Mouse (Mus musculus): ENCODE measurements around the gene Spcs3. TPM values are rescaled to one million over a fixed set of nuclear protein-coding genes. Genes with fewer than 3 reads are reported as not detected.
A peak's percentile ranks its signal among the peaks of the same experiment; 100 is the strongest.

Gene Spcs3
- polyA plus RNA-seq, 1 experiment from 2014 or later = 94.0 TPM

- H3K27ac ChIP-seq = no peak overlapping the region
- no peak for TF ChIP-seq CTCF (IDR thresholded peaks at IDR 0.05; ENCODE audit: low read depth)
- ATAC-seq (replicated peaks; ENCODE audit: low FRiP score, low read depth) = no peak
- H3K36me3 ChIP-seq (ENCODE audit: insufficient read depth, low read length) = no peaks in the 10 kb centered on the region
- no peak overlapping the region for H3K9ac ChIP-seq (ENCODE audit: low read depth, low read length)
- no peak overlapping the region for H3K4me3 ChIP-seq (replicated peaks; ENCODE audit: low read depth, low read length)
- H3K4me2 ChIP-seq (ENCODE audit: low read length) = no peak overlapping the region
- no peaks in the 10 kb centered on the region for H3K27me3 ChIP-seq (ENCODE audit: insufficient read depth, low read length)
- 52% methylated on average over 7 of the region's 7 CpGs for WGBS
- H3K9me3 ChIP-seq (replicated peaks; ENCODE audit: low read length) = no peaks in the 10 kb centered on the region
- H3K4me1 ChIP-seq (replicated peaks; ENCODE audit: insufficient read depth, low read length) = no peaks in the 10 kb centered on the region
- no peak for DNase-seq (ENCODE audit: low spot score)
These were observed 26.7 kb downstream of the Spcs3 start for GRCm38 (mm10) chr8:54503104-54503503.

- no peak for DNase-seq (ENCODE audit: low spot score)
- H3K4me3 ChIP-seq (replicated peaks; ENCODE audit: low read depth, low read length) = no peak overlapping the region
- H3K4me1 ChIP-seq (replicated peaks; ENCODE audit: insufficient read depth, low read length) = no peaks in the 10 kb centered on the region
- H3K36me3 ChIP-seq (ENCODE audit: insufficient read depth, low read length) = no peaks in the 10 kb centered on the region
- no peak for TF ChIP-seq CTCF (IDR thresholded peaks at IDR 0.05; ENCODE audit: low read depth)
- no peak for ATAC-seq (replicated peaks; ENCODE audit: low FRiP score, low read depth)
- no peaks in the 10 kb centered on the region for H3K27me3 ChIP-seq (ENCODE audit: insufficient read depth, low read length)
- H3K9me3 ChIP-seq (replicated peaks; ENCODE audit: low read length) = no peaks in the 10 kb centered on the region
- no peak overlapping the region for H3K9ac ChIP-seq (ENCODE audit: low read depth, low read length)
- H3K27ac ChIP-seq = no peak overlapping the region
- no peak overlapping the region for H3K4me2 ChIP-seq (ENCODE audit: low read length)
- WGBS = 27% methylated on average over 3 of the region's 3 CpGs
These were observed 35.9 kb downstream of the Spcs3 start for GRCm38 (mm10) chr8:54493915-54494314.

DNA sequence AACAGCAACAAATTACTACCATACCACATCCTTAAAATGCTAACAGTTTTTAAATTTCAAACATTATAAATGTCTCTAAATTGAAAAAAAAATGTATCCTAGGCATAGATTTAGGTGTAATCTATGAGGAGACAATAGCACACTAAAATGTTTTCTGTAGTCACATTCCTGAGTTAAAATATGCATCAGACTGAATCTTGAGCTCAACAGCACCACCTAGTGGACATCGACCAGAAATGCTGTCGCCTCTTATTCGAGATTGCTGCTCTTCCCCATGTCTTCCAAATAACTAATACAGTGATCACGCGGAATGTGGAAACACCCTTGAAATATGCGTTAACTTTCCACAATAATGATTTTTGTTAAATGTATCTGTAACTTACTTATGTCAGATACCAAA is 36.7 kb downstream of the Spcs3 start:
- Histone ChIP-seq H3K4me2 (ENCODE audit: low read length) (no peak overlapping the region), H3K4me3 (replicated peaks; ENCODE audit: low read depth, low read length) (no peak overlapping the region), H3K27me3 (ENCODE audit: insufficient read depth, low read length) (no peaks in the 10 kb centered on the region), H3K4me1 (replicated peaks; ENCODE audit: insufficient read depth, low read length) (no peaks in the 10 kb centered on the region), H3K9ac (ENCODE audit: low read depth, low read length) (no peak overlapping the region), H3K9me3 (replicated peaks; ENCODE audit: low read length) (no peaks in the 10 kb centered on the region), H3K36me3 (ENCODE audit: insufficient read depth, low read length) (no peaks in the 10 kb centered on the region), H3K27ac (no peak overlapping the region)
- WGBS = 11% methylated on average over 6 of the region's 6 CpGs
- TF ChIP-seq CTCF (IDR thresholded peaks at IDR 0.05; ENCODE audit: low read depth) = peak; percentile 88
- no peak for ATAC-seq (replicated peaks; ENCODE audit: low FRiP score, low read depth)
- peak; percentile 81 for DNase-seq (ENCODE audit: low spot score)

DNA sequence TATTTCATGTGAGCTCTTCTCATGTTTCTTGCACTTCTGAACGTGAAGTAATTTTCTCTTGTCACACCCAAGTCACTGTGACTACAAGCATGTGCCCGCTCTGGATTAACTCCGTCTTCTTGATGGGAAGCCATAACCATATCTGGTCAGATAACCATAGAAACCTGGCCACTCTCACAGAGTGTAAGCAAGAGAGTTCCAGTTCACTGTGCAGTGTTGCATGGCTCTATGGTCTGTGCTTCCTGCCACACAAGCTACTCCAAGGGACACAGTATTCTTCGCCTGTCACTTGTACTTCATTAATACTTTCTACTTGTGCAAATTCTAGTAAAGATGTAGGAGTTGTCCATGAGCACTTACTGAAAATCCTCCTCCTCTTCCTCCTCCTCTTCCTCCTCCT is 37.9 kb downstream of the Spcs3 start:
- Histone ChIP-seq H3K4me3 (replicated peaks; ENCODE audit: low read depth, low read length) (no peak overlapping the region), H3K9ac (ENCODE audit: low read depth, low read length) (no peak overlapping the region), H3K4me1 (replicated peaks; ENCODE audit: insufficient read depth, low read length) (no peaks in the 10 kb centered on the region), H3K4me2 (ENCODE audit: low read length) (no peak overlapping the region), H3K27me3 (ENCODE audit: insufficient read depth, low read length) (no peaks in the 10 kb centered on the region), H3K27ac (no peak overlapping the region), H3K36me3 (ENCODE audit: insufficient read depth, low read length) (no peaks in the 10 kb centered on the region), H3K9me3 (replicated peaks; ENCODE audit: low read length) (no peaks in the 10 kb centered on the region)
- no peak for TF ChIP-seq CTCF (IDR thresholded peaks at IDR 0.05; ENCODE audit: low read depth)
- WGBS = 66% methylated on average over 4 of the region's 4 CpGs
- no peak for DNase-seq (ENCODE audit: low spot score)
- ATAC-seq (replicated peaks; ENCODE audit: low FRiP score, low read depth) = 0 out of 2 replicates have a peak, but pooled peaks have one; percentile 46

DNA sequence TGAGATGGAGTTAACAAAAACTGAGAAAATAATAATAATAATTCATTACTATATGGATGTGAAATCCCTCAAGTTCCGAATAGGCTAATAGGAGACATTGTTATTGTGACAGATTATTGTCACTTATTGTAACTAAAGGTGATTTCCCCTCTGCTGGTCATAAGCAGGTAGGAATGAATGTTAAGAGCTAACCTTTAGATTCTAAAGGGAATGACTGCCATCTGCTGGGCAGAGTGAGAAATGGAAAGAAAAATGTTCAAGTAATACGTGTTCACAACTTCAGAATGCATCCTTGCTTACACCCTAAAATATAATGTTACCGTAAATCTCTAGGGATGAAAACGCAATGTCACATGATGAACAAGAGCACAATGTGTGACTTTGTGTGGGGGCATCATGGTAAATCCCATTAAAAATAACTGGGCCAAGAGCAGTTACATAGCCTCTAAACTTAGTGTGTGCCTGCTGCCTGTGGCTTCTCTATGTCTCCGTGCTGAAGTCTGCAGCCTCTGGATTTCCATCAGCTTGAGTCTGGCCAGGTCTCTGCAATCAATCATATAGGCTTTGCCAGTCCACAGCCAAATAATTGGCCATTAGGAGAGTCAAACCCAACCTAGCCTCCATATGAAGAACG is 38.6 kb downstream of the Spcs3 start:
- Histone ChIP-seq H3K27ac (no peak overlapping the region), H3K9ac (ENCODE audit: low read depth, low read length) (no peak overlapping the region), H3K4me1 (replicated peaks; ENCODE audit: insufficient read depth, low read length) (no peaks in the 10 kb centered on the region), H3K4me2 (ENCODE audit: low read length) (no peak overlapping the region), H3K36me3 (ENCODE audit: insufficient read depth, low read length) (no peaks in the 10 kb centered on the region), H3K9me3 (replicated peaks; ENCODE audit: low read length) (no peaks in the 10 kb centered on the region), H3K4me3 (replicated peaks; ENCODE audit: low read depth, low read length) (no peak overlapping the region), H3K27me3 (ENCODE audit: insufficient read depth, low read length) (no peaks in the 10 kb centered on the region)
- peak; percentile 91 for TF ChIP-seq CTCF (IDR thresholded peaks at IDR 0.05; ENCODE audit: low read depth)
- ATAC-seq (replicated peaks; ENCODE audit: low FRiP score, low read depth) = 0 out of 2 replicates have a peak, but pooled peaks have one; percentile 38
- DNase-seq (ENCODE audit: low spot score) = peak; percentile 80
- 17% methylated on average over 6 of the region's 6 CpGs for whole genome bisulfite sequencing

GRCm38 (mm10) chr8:54488437-54488836 is 41.4 kb downstream of the Spcs3 start:
- TF ChIP-seq CTCF (IDR thresholded peaks at IDR 0.05; ENCODE audit: low read depth) = no peak
- no peaks in the 10 kb centered on the region for H3K36me3 ChIP-seq (ENCODE audit: insufficient read depth, low read length)
- H3K4me2 ChIP-seq (ENCODE audit: low read length) = no peak overlapping the region
- H3K27ac ChIP-seq = no peak overlapping the region
- DNase-seq (ENCODE audit: low spot score) (peak; percentile 51), ATAC-seq (replicated peaks; ENCODE audit: low FRiP score, low read depth) (no peak)
- 57% methylated on average over 4 of the region's 4 CpGs for WGBS
- no peaks in the 10 kb centered on the region for H3K27me3 ChIP-seq (ENCODE audit: insufficient read depth, low read length)
- H3K4me1 ChIP-seq (replicated peaks; ENCODE audit: insufficient read depth, low read length) = no peaks in the 10 kb centered on the region
- no peaks in the 10 kb centered on the region for H3K9me3 ChIP-seq (replicated peaks; ENCODE audit: low read length)
- no peak overlapping the region for H3K9ac ChIP-seq (ENCODE audit: low read depth, low read length)
- H3K4me3 ChIP-seq (replicated peaks; ENCODE audit: low read depth, low read length) = no peak overlapping the region
